Mouse (Mus musculus) liver, adult 2 months (tissue): ENCODE results near the gene Fut4.

ENCODE experiments used
- CTCF ChIP-seq: fragments of 200-500 bp; IDR thresholded peaks from 2 replicates; pipeline ENCODE4 v1.5.1; 2011; ENCODE audit warnings: low read depth, low read length, control low read depth
- POLR2A ChIP-seq: fragments of 200-500 bp; IDR thresholded peaks from 2 replicates; pipeline ENCODE4 v1.6.1; 2011; ENCODE audit warnings: low read length, control low read depth; ENCODE audit not compliant: insufficient read depth; ENCODE audit errors: extremely low read depth

GRCm38 (mm10) chr9:14784039-14785002 lies 32.1 kb upstream of the Fut4 start, which contains the start of the genes Mre11a and Ankrd49:
- TF ChIP-seq CTCF (no peak), POLR2A (0 out of 2 replicates have a peak, but pooled peaks have one; percentile 39)
